Mouse (Mus musculus) spleen, postnatal 14 days (tissue): ENCODE results near the gene Epor.

ENCODE experiments used
- DNase-seq, 2 experiments: peaks; one replicate each; pipeline ENCODE4 v3.0.0; 2021 to 2022; ENCODE audit warnings: low spot score in 2 of 2

Gene Epor

GRCm38 (mm10) chr9:21963417-21963816, at the start of gene Epor:
Gene Epor (minus strand): TSS chr9:21963506.
- peak; percentile 64 to 65 for DNase-seq

GRCm38 (mm10) chr9:22012731-22013130, 49.4 kb upstream of the Epor start:
- DNase-seq: no peak

- DNase-seq: no peak
Measured at GRCm38 (mm10) chr9:22011055-22011454, 47.7 kb upstream of the Epor start.

- no peak for DNase-seq
Measured at GRCm38 (mm10) chr9:22004546-22004945, 41.2 kb upstream of the Epor start.

GRCm38 (mm10) chr9:22003163-22003554, 39.9 kb upstream of the Epor start:
- peak in 1 of 2 experiments; percentile 19 for DNase-seq

- peak; percentile 94 to 97 for DNase-seq
Measured at GRCm38 (mm10) chr9:22002194-22003162, 39.2 kb upstream of the Epor start, which contains the start of the genes Ccdc151 and Prkcsh. Gene Ccdc151 (minus strand): TSS chr9:22002634. Gene Prkcsh (plus strand): TSS chr9:22002806.

- DNase-seq: no peak
Measured at GRCm38 (mm10) chr9:22001633-22002032, 38.3 kb upstream of the Epor start.

GRCm38 (mm10) chr9:22000296-22000695, 37.0 kb upstream of the Epor start:
- no peak for DNase-seq

GRCm38 (mm10) chr9:21996178-21996867, 33.0 kb upstream of the Epor start:
- DNase-seq: no peak

- DNase-seq: no peak
Measured at GRCm38 (mm10) chr9:21992227-21992626, 28.9 kb upstream of the Epor start.

- DNase-seq: no peak
Measured at GRCm38 (mm10) chr9:21989230-21990110, 26.2 kb upstream of the Epor start, which contains the start of gene Rgl3. Gene Rgl3 (minus strand): TSS chr9:21989446.

GRCm38 (mm10) chr9:21988421-21989101, 25.3 kb upstream of the Epor start:
- no peak for DNase-seq

GRCm38 (mm10) chr9:21987592-21988342, 24.5 kb upstream of the Epor start:
- no peak for DNase-seq

GRCm38 (mm10) chr9:21983911-21984310, 20.6 kb upstream of the Epor start:
- DNase-seq: no peak

- DNase-seq: no peak
Measured at GRCm38 (mm10) chr9:21978398-21979128, 15.3 kb upstream of the Epor start.

- DNase-seq: peak; percentile 31 to 60
Measured at GRCm38 (mm10) chr9:21977972-21978371, 14.7 kb upstream of the Epor start.

- DNase-seq: no peak
Measured at GRCm38 (mm10) chr9:21977331-21977730, 14.0 kb upstream of the Epor start.

- DNase-seq: no peak
Measured at GRCm38 (mm10) chr9:21976626-21977175, 13.4 kb upstream of the Epor start.

- DNase-seq: no peak
Measured at GRCm38 (mm10) chr9:21969304-21969703, 6.0 kb upstream of the Epor start.
